Mouse (Mus musculus) stomach, postnatal 0 days (tissue): ENCODE measurements around the gene Eif1. TPM values are rescaled to one million over a fixed set of nuclear protein-coding genes. Genes with fewer than 3 reads are reported as not detected.

Experiments used
- ATAC-seq: fragments of 200-750 bp; cut with Nextera tagmentation; 2 replicates; pipeline ENCODE4 v1.8.0; 2017; ENCODE audit not compliant: low FRiP score, low TSS enrichment
- DNase-seq: peaks from one replicate; pipeline ENCODE4 v3.0.0-alpha.2; 2016; ENCODE audit warnings: low spot score
- H3K27ac ChIP-seq: fragments of 300-500 bp; sonication (generic); replicated peaks from 2 replicates; pipeline ENCODE4 v1.5.1; 2014; ENCODE audit warnings: mild to moderate bottlenecking, control low read depth
- H3K27me3 ChIP-seq: fragments of 300-500 bp; sonication (generic); 2 replicates; pipeline ENCODE4 v1.6.1; 2014; ENCODE audit warnings: low read length; ENCODE audit not compliant: control insufficient read depth, insufficient read depth
- H3K36me3 ChIP-seq: fragments of 300-500 bp; sonication (generic); 2 replicates; pipeline ENCODE4 v1.6.1; 2014; ENCODE audit warnings: low read length, mixed read lengths; ENCODE audit not compliant: control insufficient read depth, insufficient read depth
- H3K4me1 ChIP-seq: fragments of 300-500 bp; sonication (generic); replicated peaks from 2 replicates; pipeline ENCODE4 v1.6.1; 2014; ENCODE audit warnings: antibody characterized with exemption; ENCODE audit not compliant: control insufficient read depth, insufficient read depth
- H3K4me2 ChIP-seq: fragments of 300-500 bp; sonication (generic); replicated peaks from 2 replicates; pipeline ENCODE4 v1.6.1; 2014; ENCODE audit warnings: low read depth, mild to moderate bottlenecking, control low read depth, moderate library complexity
- H3K4me3 ChIP-seq: fragments of 300-500 bp; sonication (generic); 2 replicates; pipeline ENCODE4 v1.5.1; 2014; ENCODE audit warnings: low read depth, low read length, control low read depth
- H3K9ac ChIP-seq: fragments of 300-500 bp; sonication (generic); 2 replicates; pipeline ENCODE4 v1.6.1; 2014; ENCODE audit warnings: mild to moderate bottlenecking, low read length, control low read depth, mixed read lengths
- H3K9me3 ChIP-seq: fragments of 300-500 bp; sonication (generic); 2 replicates; pipeline ENCODE4 v1.6.1; 2016; ENCODE audit warnings: low read length; ENCODE audit not compliant: control insufficient read depth
- CTCF ChIP-seq: IDR thresholded peaks from 2 replicates; pipeline ENCODE4 v1.5.1; 2016; ENCODE audit warnings: antibody characterized with exemption, low read depth, mild to moderate bottlenecking, moderate library complexity
- EP300 ChIP-seq: optimal IDR thresholded peaks from 2 replicates; pipeline ENCODE3; 2016; ENCODE audit warnings: antibody characterized with exemption
- WGBS: fragments of 180-500 bp; shearing (Covaris S2); extraction: QIAGEN DNeasy Blood & Tissue Kit; methylation state at CpG from one replicate; pipeline ENCODE4 v1.1.7; 2014; 5-methylcytosine and 5-hydroxymethylcytosine counted together
- polyA plus RNA-seq: library from polyadenylated mRNA; unstranded; fragments of >200 nt; fragmentation: Nextera tagmentation; extraction: Ambion mirVana; gene quantifications from 2 replicates; pipeline ENCODE4 v1.2.1, GENCODE M21; 2015

Gene Eif1
- polyA plus RNA-seq, 1 experiment from 2014 or later: 1,495 TPM

DNA sequence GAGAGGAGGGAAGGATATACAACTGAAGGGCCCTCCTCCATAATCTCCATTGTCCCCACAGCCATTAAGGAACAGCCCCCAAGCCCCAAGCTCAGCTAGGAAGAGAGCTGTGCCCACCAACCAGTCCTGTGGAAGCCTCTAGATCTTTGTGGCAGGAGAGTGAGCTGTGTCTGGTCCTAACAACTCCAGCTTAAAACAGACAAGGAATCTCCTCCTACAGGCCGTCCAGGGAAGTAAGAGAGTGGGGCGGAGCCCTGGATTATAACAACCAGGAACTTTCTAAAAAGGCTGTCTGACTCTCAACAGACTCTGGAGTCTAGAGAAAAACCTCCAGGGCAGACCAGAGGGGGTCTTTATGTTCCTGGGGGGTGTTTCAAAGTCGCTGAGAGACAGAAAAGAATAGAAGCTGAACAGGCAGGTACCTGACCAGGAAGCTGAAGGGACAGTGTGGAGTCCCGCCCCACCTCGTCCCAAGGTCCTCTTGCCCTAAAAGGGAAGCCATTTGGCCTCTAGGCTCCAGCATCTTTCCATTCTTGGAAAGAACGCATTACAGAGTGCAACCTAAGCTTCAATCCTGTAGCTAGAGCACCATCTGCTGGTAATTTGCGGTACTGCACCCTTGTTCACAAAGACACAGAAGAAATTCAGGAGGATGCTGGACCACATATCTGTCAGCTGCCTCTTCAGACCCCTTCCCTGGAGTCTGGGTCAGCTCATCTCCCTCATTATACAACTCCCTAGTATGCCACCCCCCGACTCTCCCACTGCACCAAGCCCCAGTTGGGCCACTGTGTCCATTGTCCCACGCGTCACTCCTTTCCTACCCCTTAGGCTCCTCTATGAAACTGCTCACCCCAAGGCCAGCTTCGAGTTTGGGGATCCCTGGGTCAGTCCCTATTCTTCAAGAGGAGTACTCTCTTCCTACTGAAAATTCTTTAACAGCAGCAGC is 37.8 kb upstream of the Eif1 start:
- Histone ChIP-seq H3K27me3 (no peaks in the 10 kb centered on the region), H3K9me3 (no peaks in the 10 kb centered on the region), H3K27ac (no peak overlapping the region), H3K4me2 (no peak overlapping the region), H3K4me3 (no peak overlapping the region), H3K4me1 (no peaks in the 10 kb centered on the region), H3K36me3 (no peaks in the 10 kb centered on the region), H3K9ac (no peak overlapping the region)
- ATAC-seq (peak; percentile 27; the same call in 1 of the 2 replicates), DNase-seq (peak; percentile 86)
- WGBS: 20% methylated on average over 11 of the region's 11 CpGs
- TF ChIP-seq CTCF (peak; percentile 95), EP300 (no peak)

DNA sequence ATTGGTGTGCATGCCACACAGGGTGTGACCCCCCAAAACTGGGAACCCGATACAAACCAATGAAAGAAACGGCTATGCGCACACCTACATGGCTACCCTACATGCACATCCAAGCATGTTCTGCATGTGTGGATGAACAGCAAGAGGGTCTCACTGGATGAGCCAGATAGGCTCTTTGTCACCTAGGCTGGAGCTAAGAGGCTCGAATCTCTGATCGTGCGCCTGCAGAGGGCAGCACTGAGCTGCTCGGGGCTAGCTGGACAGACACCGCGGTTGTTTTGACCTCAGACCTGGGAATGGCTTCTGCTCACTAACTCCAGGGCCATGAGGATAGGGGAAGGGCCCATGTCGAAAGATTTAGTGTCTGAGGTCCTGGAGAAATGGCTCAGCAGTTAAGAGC is 37.1 kb upstream of the Eif1 start:
- Histone ChIP-seq H3K4me1 (no peaks in the 10 kb centered on the region), H3K27me3 (no peaks in the 10 kb centered on the region), H3K36me3 (no peaks in the 10 kb centered on the region), H3K9me3 (no peaks in the 10 kb centered on the region), H3K4me3 (no peak overlapping the region), H3K4me2 (no peak overlapping the region), H3K27ac (no peak overlapping the region), H3K9ac (no peak overlapping the region)
- ATAC-seq (no peak), DNase-seq (peak; percentile 89)
- WGBS: 18% methylated on average over 10 of the region's 10 CpGs
- TF ChIP-seq CTCF (peak; percentile 95), EP300 (no peak)

DNA sequence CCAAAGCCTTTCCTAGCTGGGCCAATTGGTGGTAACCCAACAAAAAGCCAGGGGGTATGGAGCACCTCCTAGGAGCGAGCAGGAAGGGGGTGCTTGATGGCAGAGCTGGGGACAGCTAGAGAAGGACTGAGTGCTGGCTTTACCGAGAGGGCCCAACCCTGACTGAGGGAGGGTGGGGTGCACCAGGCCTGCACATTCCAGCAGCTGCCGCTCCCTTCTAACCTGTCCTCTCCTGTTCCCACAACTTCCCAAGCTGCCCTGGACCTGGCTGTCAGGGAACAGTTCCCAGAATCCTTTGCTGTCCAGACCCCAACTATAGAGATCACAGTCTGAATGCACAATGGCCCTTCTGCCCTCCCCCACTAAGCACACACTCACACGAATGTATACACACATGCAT is 34.7 kb upstream of the Eif1 start:
- Histone ChIP-seq H3K4me2 (no peak overlapping the region), H3K36me3 (no peaks in the 10 kb centered on the region), H3K9ac (peak overlapping the region; percentile 35; the same call in 1 of the 2 replicates), H3K4me1 (0 out of 2 replicates have a peak, but pooled peaks cover 4% of the 10 kb centered on the region), H3K9me3 (no peaks in the 10 kb centered on the region), H3K4me3 (no peak overlapping the region), H3K27me3 (no peaks in the 10 kb centered on the region), H3K27ac (peak overlapping the region; percentile 98)
- 56% methylated on average over 4 of the region's 4 CpGs for WGBS
- TF ChIP-seq CTCF (no peak), EP300 (peak; percentile 83)
- ATAC-seq: peak; percentile 51
- DNase-seq: peak; percentile 82

DNA sequence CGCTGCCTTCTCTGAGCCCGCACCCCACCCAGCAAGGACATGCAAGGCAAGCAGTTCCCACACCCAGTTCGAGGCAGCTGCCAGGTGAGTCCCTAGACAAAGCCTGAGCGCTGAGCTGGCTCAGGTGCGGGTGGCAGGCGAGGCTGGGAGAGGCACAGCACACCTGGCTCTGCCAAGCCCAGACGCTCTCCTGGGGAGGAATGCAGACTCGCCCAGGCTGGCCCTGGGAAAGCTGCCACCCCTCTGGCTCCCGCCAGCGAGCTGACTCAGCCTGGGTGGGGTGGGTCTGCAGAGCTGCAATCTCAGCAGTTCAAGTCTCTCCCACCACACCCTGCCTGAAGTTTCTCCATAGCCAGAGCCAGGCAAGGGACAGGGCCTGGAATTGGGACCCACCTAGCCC is 32.7 kb upstream of the Eif1 start:
- Histone ChIP-seq H3K27me3 (no peaks in the 10 kb centered on the region), H3K4me1 (peaks cover 8% of the 10 kb centered on the region; the same call in 1 of the 2 replicates), H3K9ac (peak overlapping the region; percentile 27; the same call in 1 of the 2 replicates), H3K27ac (peak overlapping the region; percentile 98), H3K4me3 (no peak overlapping the region), H3K9me3 (no peaks in the 10 kb centered on the region), H3K4me2 (no peak overlapping the region), H3K36me3 (no peaks in the 10 kb centered on the region)
- ATAC-seq (peak; percentile 90), DNase-seq (peak; percentile 97)
- 27% methylated on average over 10 of the region's 10 CpGs for WGBS
- no peak for TF ChIP-seq CTCF
- peak; percentile 90 for TF ChIP-seq EP300

- 47% methylated on average over 6 of the region's 6 CpGs for WGBS
- Histone ChIP-seq H3K4me2 (no peak overlapping the region), H3K36me3 (no peaks in the 10 kb centered on the region), H3K9me3 (no peaks in the 10 kb centered on the region), H3K4me3 (no peak overlapping the region), H3K27ac (peak overlapping the region; percentile 98), H3K27me3 (no peaks in the 10 kb centered on the region), H3K9ac (peak overlapping the region; percentile 39), H3K4me1 (peaks cover 8% of the 10 kb centered on the region; the same call in 1 of the 2 replicates)
- ATAC-seq (peak; percentile 83), DNase-seq (peak; percentile 94)
- TF ChIP-seq EP300: peak; percentile 97
- TF ChIP-seq CTCF: no peak; the same call in 1 of the 2 replicates
Measured at GRCm38 (mm10) chr11:100288942-100289341, 30.7 kb upstream of the Eif1 start.

GRCm38 (mm10) chr11:100290235-100290634 is 29.4 kb upstream of the Eif1 start:
- DNase-seq: peak; percentile 52
- Histone ChIP-seq H3K36me3 (no peaks in the 10 kb centered on the region), H3K9ac (peak overlapping the region; percentile 50), H3K9me3 (no peaks in the 10 kb centered on the region), H3K27me3 (no peaks in the 10 kb centered on the region), H3K4me1 (peaks cover 8% of the 10 kb centered on the region; the same call in 1 of the 2 replicates), H3K4me3 (no peak overlapping the region), H3K4me2 (no peak overlapping the region), H3K27ac (peak overlapping the region; percentile 98)
- ATAC-seq: no peak
- WGBS: 15% methylated on average over 5 of the region's 5 CpGs
- TF ChIP-seq EP300 (no peak), CTCF (no peak)
